Mouse (Mus musculus) liver, embryonic 16.5 days (tissue): Measurements from ENCODE around the gene Nudt9. TPM values are rescaled to one million over a fixed set of nuclear protein-coding genes. Genes with fewer than 3 reads are reported as not detected.

Experiments used
- ATAC-seq: fragments of 200-750 bp; cut with Nextera tagmentation; 2 replicates; pipeline ENCODE4 v1.8.0; 2017; ENCODE audit warnings: low read depth, mild to moderate bottlenecking, moderate number of reproducible peaks, moderate library complexity
- H3K27ac ChIP-seq: fragments of 300-500 bp; sonication (generic); 2 replicates; pipeline ENCODE4 v1.5.1; 2014; ENCODE audit warnings: mild to moderate bottlenecking, low read length
- H3K27me3 ChIP-seq: fragments of 300-500 bp; sonication (generic); 2 replicates; pipeline ENCODE4 v1.6.1; 2014; ENCODE audit warnings: low read depth, low read length, mixed read lengths; ENCODE audit not compliant: control insufficient read depth, insufficient read depth
- H3K36me3 ChIP-seq: fragments of 300-500 bp; sonication (generic); 2 replicates; pipeline ENCODE4 v1.6.1; 2014; ENCODE audit warnings: mild to moderate bottlenecking; ENCODE audit not compliant: control insufficient read depth, insufficient read depth
- H3K4me1 ChIP-seq: fragments of 300-500 bp; sonication (generic); 2 replicates; pipeline ENCODE4 v1.6.1; 2014; ENCODE audit warnings: low read depth, low read length, mixed read lengths; ENCODE audit not compliant: control insufficient read depth
- H3K4me2 ChIP-seq: fragments of 300-500 bp; sonication (generic); 2 replicates; pipeline ENCODE4 v1.6.1; 2014; ENCODE audit warnings: low read depth, low read length, mixed read lengths
- H3K4me3 ChIP-seq: fragments of 300-500 bp; sonication (generic); 2 replicates; pipeline ENCODE4 v1.5.1; 2014; ENCODE audit warnings: low read depth, mild to moderate bottlenecking, low read length
- H3K9ac ChIP-seq: fragments of 300-500 bp; sonication (generic); 2 replicates; pipeline ENCODE4 v1.6.1; 2014; ENCODE audit warnings: low read depth, low read length
- H3K9me3 ChIP-seq: fragments of 300-500 bp; sonication (generic); replicated peaks from 2 replicates; pipeline ENCODE4 v1.6.1; 2016; ENCODE audit warnings: low read length; ENCODE audit not compliant: control insufficient read depth
- whole genome bisulfite sequencing: fragments of 180-500 bp; shearing (Covaris S2); extraction: QIAGEN DNeasy Blood & Tissue Kit; methylation state at CpG from one replicate; pipeline ENCODE4 v1.1.7; 2014; ENCODE audit not compliant: insufficient replicate concordance; 5-methylcytosine and 5-hydroxymethylcytosine counted together
- polyA plus RNA-seq: library from polyadenylated mRNA; unstranded; fragments of >200 nt; fragmentation: Nextera tagmentation; extraction: Ambion mirVana; gene quantifications from 2 replicates; pipeline ENCODE4 v1.2.1, GENCODE M21; 2015

Nudt9 gene
- polyA plus RNA-seq, 1 experiment from 2014 or later, result 62.1 TPM

DNA sequence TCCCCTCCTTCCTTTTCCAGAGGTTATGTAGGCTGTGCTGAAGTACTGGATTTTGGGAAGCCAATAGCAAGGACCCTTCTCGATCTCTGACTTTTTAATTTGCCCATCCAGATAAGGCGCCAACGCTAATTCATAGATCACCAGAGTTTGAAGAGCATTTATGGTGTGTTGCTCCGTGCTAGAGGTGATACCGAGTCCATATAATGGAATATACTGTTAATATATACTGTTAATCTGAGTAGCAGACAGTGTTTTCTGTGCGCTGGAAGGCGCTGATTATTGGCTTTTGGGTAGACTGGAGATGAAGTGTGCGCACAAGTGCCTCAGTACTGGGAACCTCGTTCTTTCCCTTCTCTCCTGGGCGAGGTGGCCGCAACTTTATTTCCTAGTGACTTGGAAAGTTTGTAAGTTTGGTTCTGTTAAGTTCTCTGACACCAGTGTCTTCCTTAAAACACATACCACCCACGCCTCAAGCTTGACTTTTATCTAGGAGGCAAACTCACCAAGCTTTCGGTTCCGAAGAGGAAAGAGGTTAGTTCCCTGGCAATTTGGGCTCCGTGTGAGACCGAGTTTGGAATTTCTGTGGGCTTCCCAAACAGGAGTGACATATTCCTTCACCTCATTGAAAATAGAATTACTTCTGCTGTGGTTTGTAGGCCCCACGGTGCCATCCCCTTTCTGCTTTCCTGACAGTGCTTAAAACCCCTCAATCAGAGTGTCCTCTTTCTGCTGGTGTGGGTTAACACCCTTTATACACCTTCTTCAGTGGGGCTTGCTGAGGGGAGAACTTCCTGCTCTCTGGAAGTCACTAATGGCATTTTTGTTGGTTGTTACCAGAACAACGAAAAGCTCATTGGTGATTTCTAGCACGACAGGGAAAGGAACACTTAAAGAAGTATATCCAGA is 1.3 kb downstream of the Nudt9 start:
- ATAC-seq, result peak; percentile 1
- WGBS, result 1% methylated on average over 19 of the region's 19 CpGs
- Histone ChIP-seq H3K9ac (peak overlapping the region; percentile 82), H3K4me3 (peak overlapping the region; percentile 75), H3K9me3 (no peaks in the 10 kb centered on the region), H3K27ac (peak overlapping the region; percentile 90), H3K4me2 (peak overlapping the region; percentile 95), H3K27me3 (no peaks in the 10 kb centered on the region), H3K36me3 (peaks cover 19% of the 10 kb centered on the region), H3K4me1 (peaks cover 30% of the 10 kb centered on the region)

DNA sequence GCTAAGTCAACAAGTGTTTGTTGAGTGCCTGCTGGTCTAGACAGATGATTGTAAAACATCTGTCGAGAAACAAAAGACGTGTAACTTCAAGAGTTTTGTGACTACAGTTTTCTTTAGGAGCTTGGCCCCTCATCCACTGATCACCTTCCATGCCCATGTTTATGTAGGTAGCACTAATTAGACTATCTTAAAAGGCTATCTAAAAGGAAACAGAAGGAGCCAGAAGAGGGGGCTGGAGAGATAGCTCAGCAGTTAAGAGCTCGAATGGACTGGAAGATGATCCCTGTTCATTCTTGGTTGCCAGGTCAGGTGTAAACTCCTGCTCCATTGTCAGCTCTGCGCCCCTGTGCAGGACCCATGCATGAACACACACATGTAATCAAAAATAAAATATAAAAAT is 2.0 kb downstream of the Nudt9 start:
- Histone ChIP-seq H3K4me2 (peak overlapping the region; percentile 95), H3K9ac (peak overlapping the region; percentile 82), H3K36me3 (peaks cover 19% of the 10 kb centered on the region), H3K27ac (peak overlapping the region; percentile 90), H3K9me3 (no peaks in the 10 kb centered on the region), H3K4me1 (peaks cover 33% of the 10 kb centered on the region), H3K4me3 (peak overlapping the region; percentile 75), H3K27me3 (no peaks in the 10 kb centered on the region)
- WGBS, result 22% methylated on average over 4 of the region's 4 CpGs
- ATAC-seq, result no peak

DNA sequence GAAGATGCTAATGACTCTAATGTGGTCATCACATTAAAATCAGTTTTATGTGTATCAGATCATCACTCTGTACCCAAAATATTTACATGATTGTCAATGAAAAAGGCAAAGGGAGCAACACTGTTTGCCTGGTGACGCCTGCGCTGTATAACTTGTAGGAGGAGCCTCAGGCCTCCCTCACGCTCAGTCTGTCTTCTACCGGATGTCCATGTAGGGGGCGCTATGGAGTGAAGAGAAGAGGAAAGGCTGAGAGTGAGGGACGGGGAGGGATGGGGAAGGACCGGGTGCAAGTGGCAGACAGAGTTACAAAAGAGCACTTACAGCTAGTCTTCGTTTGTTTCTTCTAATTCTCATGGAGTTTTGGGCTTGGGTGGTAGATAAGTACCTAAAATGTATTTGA is 6.8 kb downstream of the Nudt9 start:
- H3K9ac ChIP-seq, result no peak overlapping the region
- H3K27me3 ChIP-seq, result no peaks in the 10 kb centered on the region
- no peak overlapping the region for H3K4me2 ChIP-seq
- peaks cover 42% of the 10 kb centered on the region for H3K4me1 ChIP-seq
- 51% methylated on average over 8 of the region's 8 CpGs for WGBS
- H3K9me3 ChIP-seq, result no peaks in the 10 kb centered on the region
- peak; percentile 50; the same call in 1 of the 2 replicates for ATAC-seq
- H3K27ac ChIP-seq, result no peak overlapping the region
- H3K4me3 ChIP-seq, result no peak overlapping the region
- H3K36me3 ChIP-seq, result peaks cover 20% of the 10 kb centered on the region

DNA sequence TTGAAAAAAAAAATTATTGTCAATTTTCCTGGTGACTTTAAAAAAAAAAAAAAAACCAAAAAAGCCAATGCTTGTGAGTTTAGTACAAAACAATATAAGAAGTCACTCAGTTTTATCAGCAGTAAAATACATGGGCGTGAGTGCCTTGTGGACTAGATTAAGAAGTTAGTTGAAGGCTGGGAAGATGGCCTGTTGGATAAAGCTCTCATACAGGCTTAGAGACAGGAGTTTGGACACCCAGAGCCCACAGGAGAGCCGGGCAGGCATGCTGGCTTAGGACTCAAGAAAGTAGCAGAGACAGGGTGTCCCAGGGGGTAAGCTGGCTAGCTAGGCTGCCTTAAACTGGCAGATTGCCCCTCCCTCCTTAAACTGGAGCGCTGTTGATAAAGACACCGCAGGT is 8.8 kb downstream of the Nudt9 start:
- peak overlapping the region; percentile 52 for H3K9ac ChIP-seq
- peak; percentile 88 for ATAC-seq
- 44% methylated on average over 4 of the region's 4 CpGs for WGBS
- no peaks in the 10 kb centered on the region for H3K27me3 ChIP-seq
- H3K9me3 ChIP-seq, result no peaks in the 10 kb centered on the region
- H3K4me1 ChIP-seq, result peaks cover 37% of the 10 kb centered on the region
- peaks cover 23% of the 10 kb centered on the region for H3K36me3 ChIP-seq
- peak overlapping the region; percentile 88 for H3K27ac ChIP-seq
- peak overlapping the region; percentile 45 for H3K4me2 ChIP-seq
- no peak overlapping the region for H3K4me3 ChIP-seq

DNA sequence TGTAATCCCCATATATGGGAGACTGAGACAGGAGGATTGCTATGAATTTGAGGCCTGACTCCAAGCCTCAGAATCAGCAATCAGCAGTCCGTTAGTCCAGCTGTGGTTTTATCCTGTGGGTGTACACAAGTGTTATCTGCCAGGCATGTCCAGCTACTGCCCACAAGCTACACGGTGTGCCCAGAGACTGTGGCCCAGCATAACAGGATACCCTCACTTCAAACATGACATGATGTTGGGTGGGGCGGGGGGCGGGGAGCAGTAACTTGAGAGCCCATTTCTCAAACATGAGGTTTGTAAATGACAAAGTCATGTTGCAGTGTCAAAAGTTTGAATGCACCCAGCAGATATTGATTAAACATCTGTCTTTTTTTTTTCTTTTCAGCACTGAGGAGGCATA is 9.7 kb downstream of the Nudt9 start:
- Histone ChIP-seq H3K4me3 (no peak overlapping the region), H3K9me3 (no peaks in the 10 kb centered on the region), H3K36me3 (peaks cover 25% of the 10 kb centered on the region), H3K27me3 (no peaks in the 10 kb centered on the region), H3K27ac (peak overlapping the region; percentile 88), H3K4me1 (peaks cover 37% of the 10 kb centered on the region), H3K9ac (no peak overlapping the region), H3K4me2 (no peak overlapping the region)
- 0 out of 2 replicates have a peak, but pooled peaks have one; percentile 10 for ATAC-seq
- 40% methylated on average over 4 of the region's 4 CpGs for WGBS

DNA sequence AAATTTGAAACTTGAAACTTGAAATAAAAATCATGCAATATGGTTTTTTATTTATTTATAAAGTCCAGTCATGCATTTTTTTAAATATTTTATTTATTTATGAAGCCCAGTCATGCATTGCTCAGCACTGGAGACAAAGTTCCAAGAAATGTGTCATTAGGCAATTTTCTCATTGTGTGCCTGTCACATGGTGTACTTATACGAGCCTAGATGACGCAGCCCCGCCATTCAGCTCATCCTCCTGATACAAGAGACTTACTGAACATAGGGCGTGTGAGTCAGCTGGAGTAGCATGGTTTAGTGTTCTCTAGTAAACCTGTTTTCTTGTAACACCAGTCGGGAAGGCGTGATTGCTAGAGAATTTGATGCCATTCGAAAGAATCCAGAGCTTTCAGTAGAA is 10.2 kb downstream of the Nudt9 start:
- no peak overlapping the region for H3K4me3 ChIP-seq
- H3K9me3 ChIP-seq, result no peaks in the 10 kb centered on the region
- H3K36me3 ChIP-seq, result peaks cover 21% of the 10 kb centered on the region
- H3K27ac ChIP-seq, result peak overlapping the region; percentile 16; the same call in 1 of the 2 replicates
- 81% methylated on average over 7 of the region's 7 CpGs for WGBS
- no peak overlapping the region for H3K4me2 ChIP-seq
- H3K9ac ChIP-seq, result no peak overlapping the region
- peaks cover 37% of the 10 kb centered on the region for H3K4me1 ChIP-seq
- ATAC-seq, result no peak
- H3K27me3 ChIP-seq, result no peaks in the 10 kb centered on the region

DNA sequence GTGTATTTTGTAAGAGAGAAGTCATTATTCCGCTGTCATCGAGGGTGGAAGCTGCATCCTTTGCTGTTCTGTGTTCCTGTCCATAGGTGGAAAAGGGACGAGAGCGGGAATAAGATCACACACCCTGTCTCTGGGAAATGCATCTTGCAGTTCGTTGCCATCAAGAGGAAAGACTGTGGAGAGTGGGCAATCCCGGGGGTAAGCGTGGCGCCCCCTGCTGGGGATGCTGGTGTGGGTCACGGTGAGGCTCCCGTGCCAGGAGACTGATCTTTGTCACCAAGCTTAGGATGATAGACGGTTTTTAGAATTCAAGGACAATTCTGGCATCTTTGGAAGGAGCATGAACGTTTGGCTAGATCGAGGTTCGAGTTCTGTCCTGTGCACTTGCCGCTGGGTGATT is 11.9 kb downstream of the Nudt9 start:
- Histone ChIP-seq H3K27ac (no peak overlapping the region), H3K36me3 (peaks cover 19% of the 10 kb centered on the region), H3K4me2 (no peak overlapping the region), H3K4me3 (no peak overlapping the region), H3K9ac (no peak overlapping the region), H3K27me3 (no peaks in the 10 kb centered on the region), H3K4me1 (peaks cover 51% of the 10 kb centered on the region), H3K9me3 (no peaks in the 10 kb centered on the region)
- no peak for ATAC-seq
- WGBS, result 60% methylated on average over 15 of the region's 15 CpGs

DNA sequence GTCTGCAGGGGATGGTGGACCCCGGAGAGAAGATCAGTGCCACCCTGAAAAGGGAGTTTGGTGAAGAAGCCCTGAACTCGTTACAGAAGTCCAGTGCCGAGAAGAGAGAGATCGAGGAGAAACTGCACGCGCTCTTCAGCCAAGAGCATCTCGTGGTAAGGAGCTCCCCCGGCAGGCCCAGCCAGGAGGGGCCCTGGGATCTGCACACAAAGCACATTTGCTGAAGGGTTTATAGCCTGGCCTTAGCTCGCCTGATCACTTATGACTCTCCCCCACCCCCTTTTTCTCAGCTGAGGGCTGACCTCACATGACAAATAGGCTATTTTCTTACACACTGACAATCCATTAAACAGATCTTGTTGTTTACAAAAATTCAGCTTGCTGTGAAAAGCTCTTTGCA is 13.5 kb downstream of the Nudt9 start:
- Histone ChIP-seq H3K36me3 (peaks cover 26% of the 10 kb centered on the region), H3K27ac (no peak overlapping the region), H3K9ac (no peak overlapping the region), H3K4me2 (no peak overlapping the region), H3K4me3 (no peak overlapping the region), H3K9me3 (no peaks in the 10 kb centered on the region), H3K4me1 (peaks cover 48% of the 10 kb centered on the region), H3K27me3 (no peaks in the 10 kb centered on the region)
- ATAC-seq, result no peak
- 86% methylated on average over 9 of the region's 9 CpGs for WGBS

DNA sequence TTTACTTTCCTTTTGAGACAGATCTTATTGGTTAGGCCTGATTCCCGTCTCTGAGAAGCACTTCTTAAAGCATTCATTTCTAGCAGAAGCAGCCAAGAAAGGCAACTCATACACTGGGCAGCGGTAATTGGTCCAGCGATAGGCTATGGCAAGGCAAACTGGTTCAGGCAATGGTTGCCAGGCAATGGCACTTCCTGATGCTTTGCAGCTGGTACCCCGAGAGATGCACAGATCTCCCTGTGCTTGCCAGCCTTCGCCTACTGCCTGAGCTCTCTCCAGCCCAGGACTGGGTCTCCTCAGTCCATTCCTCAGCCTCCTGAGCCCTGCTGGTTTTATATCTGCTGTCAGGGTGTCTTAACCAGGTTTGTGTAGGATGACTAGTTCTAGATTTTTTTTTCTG is 14.3 kb downstream of the Nudt9 start:
- H3K4me3 ChIP-seq, result no peak overlapping the region
- no peak overlapping the region for H3K4me2 ChIP-seq
- peaks cover 31% of the 10 kb centered on the region for H3K36me3 ChIP-seq
- WGBS, result 84% methylated on average over 5 of the region's 5 CpGs
- H3K9ac ChIP-seq, result no peak overlapping the region
- ATAC-seq, result no peak
- no peaks in the 10 kb centered on the region for H3K27me3 ChIP-seq
- H3K9me3 ChIP-seq, result no peaks in the 10 kb centered on the region
- 0 out of 2 replicates have a peak overlapping the region, but pooled peaks have one; percentile 2 for H3K27ac ChIP-seq
- H3K4me1 ChIP-seq, result peaks cover 41% of the 10 kb centered on the region
